Comparison of ENCODE assay signal across 9 mouse cellular contexts in genomic region chr3:69597816-69598215, GRCm38 (mm10). TPM values are rescaled to one million over a fixed set of nuclear protein-coding genes. Genes with fewer than 3 reads are reported as not detected.
DNase-seq lines count a peak whose midpoint lies in the region; ATAC-seq and TF ChIP-seq lines count a peak whose summit lies in the region.
"Had no signal": no experiment of that assay in that cellular context is flagged by ENCODE, and none has a peak within 500 bp of the region (broad histone marks: within the 10 kb centered on the region; RNA-seq: fewer than 3 reads in every experiment).

No protein-coding gene starts in this region.

- H3K4me1 ChIP-seq in kidney, adult 2 months (ENCODE audit: control insufficient read depth, insufficient read depth, low read length) = 0 out of 2 replicates have a peak, but pooled peaks cover 5% of the 10 kb centered on the region
- peaks cover 40% of the 10 kb centered on the region for H3K4me1 ChIP-seq in hindbrain, embryonic 15.5 days (replicated peaks)
- peaks cover 26% of the 10 kb centered on the region for H3K4me1 ChIP-seq in midbrain, embryonic 16.5 days (ENCODE audit: control insufficient read depth, insufficient read depth, low read length)

- peak overlapping the region; percentile 77 for H3K9ac ChIP-seq in hindbrain, embryonic 15.5 days
- H3K9ac ChIP-seq in midbrain, embryonic 16.5 days (ENCODE audit: low read depth, low read length) = peak overlapping the region; percentile 76

- no peak for TF ChIP-seq POLR2A in kidney, adult 2 months (IDR thresholded peaks at IDR 0.05; ENCODE audit: low read depth, low read length)

- no peaks in the 10 kb centered on the region for H3K27me3 ChIP-seq in kidney, adult 2 months (replicated peaks; ENCODE audit: control insufficient read depth, insufficient read depth, low read length)
- H3K27me3 ChIP-seq in hindbrain, embryonic 15.5 days = no peaks in the 10 kb centered on the region
- no peaks in the 10 kb centered on the region for H3K27me3 ChIP-seq in midbrain, embryonic 16.5 days (ENCODE audit: control insufficient read depth, insufficient read depth, low read depth, low read length)

- ATAC-seq in hindbrain, embryonic 15.5 days (ENCODE audit: low FRiP score, low read depth) = 0 out of 2 replicates have a peak, but pooled peaks have one; percentile 23
- peak; percentile 6; the same call in 1 of the 2 replicates for ATAC-seq in midbrain, embryonic 16.5 days
- no peak for ATAC-seq in inflammation-experienced regulatory T-cells, adult 6 months
- no peak for ATAC-seq in erythroid progenitor cell, adult 5-6 weeks (replicated peaks; ENCODE audit: low FRiP score, poor library complexity, severe bottlenecking)

- no peaks in the 10 kb centered on the region for H3K36me3 ChIP-seq in kidney, adult 2 months (ENCODE audit: control insufficient read depth, insufficient read depth, low read length)
- H3K36me3 ChIP-seq in hindbrain, embryonic 15.5 days = peaks cover 4% of the 10 kb centered on the region; the same call in 1 of the 2 replicates
- no peaks in the 10 kb centered on the region for H3K36me3 ChIP-seq in midbrain, embryonic 16.5 days (ENCODE audit: control insufficient read depth, insufficient read depth, low read length)
- H3K36me3 ChIP-seq: G1E had no signal

- DNase-seq in kidney, adult 2 months = no peak
- DNase-seq in kidney, postnatal 14 days = no peak
- DNase-seq in embryo, embryonic 11 days = peak; percentile 29
- no peak for DNase-seq in thymus, postnatal 36 days

- 35% methylated on average over 7 of the region's 7 CpGs for WGBS in kidney, adult 2 months
- 5% methylated on average over 7 of the region's 7 CpGs for WGBS in hindbrain, embryonic 15.5 days
- WGBS in midbrain, embryonic 16.5 days = 2% methylated on average over 7 of the region's 7 CpGs

- H3K4me2 ChIP-seq in hindbrain, embryonic 15.5 days = peak overlapping the region; percentile 55
- H3K4me2 ChIP-seq in midbrain, embryonic 16.5 days (ENCODE audit: low read length) = peak overlapping the region; percentile 83

- peak overlapping the region; percentile 81 for H3K4me3 ChIP-seq in kidney, adult 2 months (ENCODE audit: insufficient read depth, low read depth, low read length)
- H3K4me3 ChIP-seq in hindbrain, embryonic 15.5 days = peak overlapping the region; percentile 76
- H3K4me3 ChIP-seq in midbrain, embryonic 16.5 days (ENCODE audit: low read depth, low read length) = peak overlapping the region; percentile 83

- no peak for TF ChIP-seq CTCF in kidney, adult 2 months (conservative IDR thresholded peaks at IDR 0.05; ENCODE audit: insufficient read depth, insufficient read length, low read depth, low read length)

- H3K9me3 ChIP-seq in hindbrain, embryonic 15.5 days = no peaks in the 10 kb centered on the region
- H3K9me3 ChIP-seq in midbrain, embryonic 16.5 days (replicated peaks; ENCODE audit: control insufficient read depth, low read length, poor library complexity, severe bottlenecking) = no peaks in the 10 kb centered on the region
- H3K9me3 ChIP-seq: G1E had no signal

- 0 out of 2 replicates have a peak overlapping the region, but pooled peaks have one; percentile 53 for H3K27ac ChIP-seq in kidney, adult 2 months (ENCODE audit: insufficient read depth, low read depth, low read length)
- H3K27ac ChIP-seq in hindbrain, embryonic 15.5 days (replicated peaks) = peak overlapping the region; percentile 86
- H3K27ac ChIP-seq in midbrain, embryonic 16.5 days (ENCODE audit: low read length) = peak overlapping the region; percentile 85

RNA-seq across cellular contexts. Expression of gene B3galnt1, which starts 0.9 kb away (rescaled TPM):
- polyA plus RNA-seq in kidney, adult 2 months (2012; rRNA removed) = 25.7 and 28.3 TPM in 2 replicates
- 102 and 103 TPM in 2 replicates for polyA plus RNA-seq in hindbrain, embryonic 15.5 days (2015; fragmentation: Nextera tagmentation; extraction: Ambion mirVana)
- 115 and 118 TPM in 2 replicates for polyA plus RNA-seq in midbrain, embryonic 16.5 days (2015; fragmentation: Nextera tagmentation; extraction: Ambion mirVana)
- polyA plus RNA-seq in inflammation-experienced regulatory T-cells, adult 6 months (2017; shearing (Covaris generic)) = under 1 TPM in 1 of 3 experiments, not detected in 2; 0.37 TPM
- total RNA-seq in erythroid progenitor cell, adult 5-6 weeks (2015; ENCODE audit: low replicate concordance) = 4.0 TPM in 1 of 2 replicates, not detected in the other
- total RNA-seq in erythroid progenitor cell, adult 5-6 weeks (2017; ENCODE audit: low replicate concordance) = 0.15 TPM in 1 of 2 replicates, not detected in the other
- total RNA-seq: G1E had no signal
- polyA plus RNA-seq: G1E had no signal

Comparison
In these comparisons a context has a peak if more than half of its experiments do, and no peak if none do; other contexts are left out.
1. ATAC-seq: peak in hindbrain, embryonic 15.5 days (single experiment) and midbrain, embryonic 16.5 days (single experiment); none in inflammation-experienced regulatory T-cells, adult 6 months (single experiment) and erythroid progenitor cell, adult 5-6 weeks (single experiment).
2. RNA of gene B3galnt1, which starts 0.9 kb away (polyA plus RNA-seq): 115 to 118 TPM in midbrain, embryonic 16.5 days, 102 to 103 TPM in hindbrain, embryonic 15.5 days and 25.7 to 28.3 TPM in kidney, adult 2 months; 0.37 TPM in inflammation-experienced regulatory T-cells, adult 6 months; every median in the first group is over 10 times any median in the second.
3. Peak in every context shown above with its lines, with median percentiles within 50 percentile points of each other: H3K27ac ChIP-seq and H3K4me3 ChIP-seq.